Mouse (Mus musculus) monocyte, adult 5-6 weeks (primary cell): Measurements from ENCODE around the gene Phlpp1. TPM values are rescaled to one million over a fixed set of nuclear protein-coding genes. Genes with fewer than 3 reads are reported as not detected.
A peak's percentile ranks its signal among the peaks of the same experiment; 100 is the strongest.
"Not testable (repeated sequence)": the region's sequence is repeated elsewhere in the genome, so short reads cannot be mapped to it uniquely, and the experiment has no call there.

Source experiments
- ATAC-seq: fragments of 153-309, 156-312 bp; replicated peaks from 2 replicates; pipeline ENCODE4 v1.8.0; 2017; ENCODE audit warnings: mild to moderate bottlenecking; ENCODE audit not compliant: low TSS enrichment, insufficient number of reproducible peaks, severe bottlenecking, poor library complexity, low FRiP score
- total RNA-seq: library from RNA; stranded (forward); fragments of 200-1000, 200-491, 200-594 nt; gene quantifications from 3 replicates; pipeline ENCODE4 v1.2.3, GENCODE M21; 2017

Phlpp1 gene
- total RNA-seq, 1 experiment from 2014 or later: 12.1 TPM

- ATAC-seq: no peak
Observed at GRCm38 (mm10) chr1:106277286-106277685, 105.7 kb downstream of the Phlpp1 start.

- no peak for ATAC-seq
Observed at GRCm38 (mm10) chr1:106278552-106279060, 107.1 kb downstream of the Phlpp1 start.

- ATAC-seq: no peak
Observed at GRCm38 (mm10) chr1:106279404-106280123, 108.0 kb downstream of the Phlpp1 start.

- ATAC-seq: no peak
Observed at GRCm38 (mm10) chr1:106280171-106280913, 108.8 kb downstream of the Phlpp1 start.

GRCm38 (mm10) chr1:106286815-106287214 is 115.3 kb downstream of the Phlpp1 start:
- no peak for ATAC-seq

GRCm38 (mm10) chr1:106289065-106289464 is 117.5 kb downstream of the Phlpp1 start:
- ATAC-seq: no peak

- ATAC-seq: no peak
Observed at GRCm38 (mm10) chr1:106289580-106289979, 118.0 kb downstream of the Phlpp1 start.

- ATAC-seq: no peak
Observed at GRCm38 (mm10) chr1:106309394-106310039, 138.0 kb downstream of the Phlpp1 start.

- no peak for ATAC-seq
Observed at GRCm38 (mm10) chr1:106310285-106310684, 138.7 kb downstream of the Phlpp1 start.

- not testable (repeated sequence) for ATAC-seq
Observed at GRCm38 (mm10) chr1:106311830-106312229, 140.3 kb downstream of the Phlpp1 start.

- no peak for ATAC-seq
Observed at GRCm38 (mm10) chr1:106314476-106314875, 142.9 kb downstream of the Phlpp1 start.

- no peak for ATAC-seq
Observed at GRCm38 (mm10) chr1:106316641-106317304, 145.2 kb downstream of the Phlpp1 start.

GRCm38 (mm10) chr1:106318341-106318740 is 146.8 kb downstream of the Phlpp1 start:
- ATAC-seq: no peak

- ATAC-seq: peak; percentile 46; the same call in 1 of the 2 replicates
Observed at GRCm38 (mm10) chr1:106320583-106320982, 149.0 kb downstream of the Phlpp1 start.

- ATAC-seq: peak; percentile 63; the same call in 1 of the 2 replicates
Observed at GRCm38 (mm10) chr1:106321432-106322126, 150.0 kb downstream of the Phlpp1 start.

- ATAC-seq: no peak
Observed at GRCm38 (mm10) chr1:106326691-106327090, 155.1 kb downstream of the Phlpp1 start.

GRCm38 (mm10) chr1:106342100-106342499 is 170.5 kb downstream of the Phlpp1 start:
- ATAC-seq: no peak

- ATAC-seq: no peak
Observed at GRCm38 (mm10) chr1:106345265-106345664, 173.7 kb downstream of the Phlpp1 start.
